Comparison of ENCODE assay signal across 24 mouse cellular contexts in the genomic region with DNA sequence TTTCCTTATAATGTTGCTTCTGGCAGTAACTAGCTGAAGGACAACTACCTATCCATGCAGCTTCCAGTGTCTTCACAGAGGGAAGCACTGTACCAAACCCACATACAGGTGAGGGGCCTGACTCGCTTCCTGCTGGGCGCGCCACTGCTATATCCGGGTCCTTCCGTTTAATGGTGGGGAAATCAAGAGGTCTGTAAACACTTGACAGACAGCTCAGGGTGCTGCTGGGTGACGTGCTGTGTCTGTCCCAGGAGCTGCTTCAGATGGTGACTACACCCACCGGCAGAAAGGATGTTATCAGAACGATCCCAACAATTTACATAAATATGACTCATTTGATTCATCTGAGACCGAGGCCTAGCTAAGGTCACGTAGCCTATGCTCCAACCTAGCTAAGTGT.
"Had no signal": no experiment of that assay in that cellular context is flagged by ENCODE, and none has a peak within 500 bp of the region (broad histone marks: within the 10 kb centered on the region; RNA-seq: fewer than 3 reads in every experiment).

No protein-coding gene starts in this region.

- ATAC-seq: hindbrain, postnatal 0 days had no signal

- H3K27ac ChIP-seq: heart, adult 2 months; heart, embryonic 13.5 days; heart, embryonic 15.5 days; hindbrain, embryonic 13.5 days; hindbrain, embryonic 15.5 days; hindbrain, postnatal 0 days; layer of hippocampus, adult 2 months; left cerebral cortex, adult 2 months; limb, embryonic 10.5 days; limb, embryonic 12.5 days; liver, embryonic 13.5 days had no signal

- H3K27me3 ChIP-seq: heart, embryonic 13.5 days; heart, embryonic 15.5 days; hindbrain, embryonic 13.5 days; hindbrain, embryonic 15.5 days; limb, embryonic 12.5 days; liver, embryonic 13.5 days had no signal

- H3K9ac ChIP-seq: heart, embryonic 13.5 days; heart, embryonic 15.5 days; hindbrain, embryonic 13.5 days; hindbrain, embryonic 15.5 days; limb, embryonic 12.5 days; liver, embryonic 13.5 days had no signal

- H3K4me1 ChIP-seq: heart, embryonic 13.5 days; heart, embryonic 15.5 days; hindbrain, embryonic 13.5 days; hindbrain, embryonic 15.5 days; limb, embryonic 10.5 days; limb, embryonic 12.5 days; liver, embryonic 13.5 days had no signal

- H3K4me2 ChIP-seq: heart, embryonic 11.5 days; heart, embryonic 13.5 days; heart, embryonic 15.5 days; hindbrain, embryonic 13.5 days; hindbrain, embryonic 15.5 days; limb, embryonic 12.5 days; liver, embryonic 11.5 days; liver, embryonic 13.5 days had no signal

- DNase-seq: gastrocnemius, postnatal 14 days; gastrocnemius, postnatal 36 days; heart, adult 11 months; heart, adult 2 months; heart, postnatal 14 days; heart, postnatal 36 days; kidney, adult 18-20 months; kidney, adult 8-10 months; kidney, postnatal 10 days; kidney, postnatal 25 days; kidney, postnatal 4 days; liver; liver, embryonic 13.5 days had no signal

- H3K36me3 ChIP-seq: heart, embryonic 13.5 days; heart, embryonic 15.5 days; hindbrain, embryonic 13.5 days; hindbrain, embryonic 15.5 days; limb, embryonic 10.5 days; limb, embryonic 12.5 days; liver, embryonic 13.5 days had no signal

- H3K9me3 ChIP-seq: heart, embryonic 13.5 days; heart, embryonic 15.5 days; hindbrain, embryonic 13.5 days; hindbrain, embryonic 15.5 days; limb, embryonic 10.5 days; limb, embryonic 12.5 days; liver, embryonic 13.5 days had no signal

- H3K4me3 ChIP-seq: heart, adult 2 months; heart, embryonic 13.5 days; heart, embryonic 15.5 days; hindbrain, embryonic 13.5 days; hindbrain, embryonic 15.5 days; layer of hippocampus, adult 2 months; left cerebral cortex, adult 2 months; limb, embryonic 10.5 days; limb, embryonic 12.5 days; liver, embryonic 13.5 days had no signal
